Mouse (Mus musculus): ENCODE data around the gene Olfr48. TPM values are rescaled to one million over a fixed set of nuclear protein-coding genes. Genes with fewer than 3 reads are reported as not detected.

Olfr48 gene
- not detected in 2 replicates for total RNA-seq (2015; ENCODE audit: low replicate concordance)
- not detected in 2 replicates for total RNA-seq (2017; ENCODE audit: low replicate concordance)

- ATAC-seq (replicated peaks; ENCODE audit: low FRiP score, poor library complexity, severe bottlenecking), result no peak
Measured at GRCm38 (mm10) chr2:89848105-89848504, at the start of gene Olfr48. Gene Olfr48, minus strand, starts transcription at chr2:89848205.

GRCm38 (mm10) chr2:89878137-89878536, 30.1 kb upstream of the Olfr48 start, which contains the start of gene Olfr1257:
Gene Olfr1257, plus strand, starts transcription at chr2:89878437.
- no peak for ATAC-seq (replicated peaks; ENCODE audit: low FRiP score, poor library complexity, severe bottlenecking)

GRCm38 (mm10) chr2:89849230-89849629, 1.2 kb upstream of the Olfr48 start:
- ATAC-seq (replicated peaks; ENCODE audit: low FRiP score, poor library complexity, severe bottlenecking), result no peak

- no peak for ATAC-seq (replicated peaks; ENCODE audit: low FRiP score, poor library complexity, severe bottlenecking)
Measured at GRCm38 (mm10) chr2:89841455-89841854, 6.5 kb downstream of the Olfr48 start, which contains the start of gene Olfr1256. Gene Olfr1256, minus strand, starts transcription at chr2:89841555.

GRCm38 (mm10) chr2:89820216-89820615, 27.8 kb downstream of the Olfr48 start:
- ATAC-seq (replicated peaks; ENCODE audit: low FRiP score, poor library complexity, severe bottlenecking), result no peak

GRCm38 (mm10) chr2:89811751-89812150, 36.3 kb downstream of the Olfr48 start, which contains the start of gene Olfr1255:
Gene Olfr1255, plus strand, starts transcription at chr2:89812051.
- ATAC-seq (replicated peaks; ENCODE audit: low FRiP score, poor library complexity, severe bottlenecking), result no peak

GRCm38 (mm10) chr2:89810751-89811150, 37.3 kb downstream of the Olfr48 start:
- no peak for ATAC-seq (replicated peaks; ENCODE audit: low FRiP score, poor library complexity, severe bottlenecking)

GRCm38 (mm10) chr2:89799583-89799982, 48.4 kb downstream of the Olfr48 start:
- no peak for ATAC-seq (replicated peaks; ENCODE audit: low FRiP score, poor library complexity, severe bottlenecking)

GRCm38 (mm10) chr2:89793519-89793918, 54.5 kb downstream of the Olfr48 start, which contains the start of gene Olfr1254:
Gene Olfr1254, minus strand, starts transcription at chr2:89793619.
- no peak for ATAC-seq (replicated peaks; ENCODE audit: low FRiP score, poor library complexity, severe bottlenecking)

Other genes with a start within 250 kb of the Olfr48 start
- not detected in 2 replicates for gene Olfr1247, start 234.1 kb downstream of the Olfr48 start, total RNA-seq (2015; ENCODE audit: low replicate concordance)
- not detected in 2 replicates for gene Olfr1247, start 234.1 kb downstream of the Olfr48 start, total RNA-seq (2017; ENCODE audit: low replicate concordance)
- not detected in 2 replicates for gene Olfr1248, start 230.0 kb downstream of the Olfr48 start, total RNA-seq (2015; ENCODE audit: low replicate concordance)
- not detected in 2 replicates for gene Olfr1248, start 230.0 kb downstream of the Olfr48 start, total RNA-seq (2017; ENCODE audit: low replicate concordance)
- gene Olfr1249, start 213.2 kb downstream of the Olfr48 start, total RNA-seq (2015; ENCODE audit: low replicate concordance), result not detected in 2 replicates
- gene Olfr1249, start 213.2 kb downstream of the Olfr48 start, total RNA-seq (2017; ENCODE audit: low replicate concordance), result not detected in 2 replicates
- not detected in 2 replicates for gene Olfr1250, start 186.7 kb downstream of the Olfr48 start, total RNA-seq (2015; ENCODE audit: low replicate concordance)
- gene Olfr1250, start 186.7 kb downstream of the Olfr48 start, total RNA-seq (2017; ENCODE audit: low replicate concordance), result not detected in 2 replicates
- not detected in 2 replicates for gene Olfr1251, start 176.3 kb downstream of the Olfr48 start, total RNA-seq (2015; ENCODE audit: low replicate concordance)
- not detected in 2 replicates for gene Olfr1251, start 176.3 kb downstream of the Olfr48 start, total RNA-seq (2017; ENCODE audit: low replicate concordance)
- not detected in 2 replicates for gene Olfr1252, start 123.2 kb downstream of the Olfr48 start, total RNA-seq (2015; ENCODE audit: low replicate concordance)
- not detected in 2 replicates for gene Olfr1252, start 123.2 kb downstream of the Olfr48 start, total RNA-seq (2017; ENCODE audit: low replicate concordance)
- not detected in 2 replicates for gene Olfr1253, start 91.1 kb downstream of the Olfr48 start, total RNA-seq (2015; ENCODE audit: low replicate concordance)
- not detected in 2 replicates for gene Olfr1253, start 91.1 kb downstream of the Olfr48 start, total RNA-seq (2017; ENCODE audit: low replicate concordance)
- gene Olfr1254, start 54.6 kb downstream of the Olfr48 start, total RNA-seq (2015; ENCODE audit: low replicate concordance), result not detected in 2 replicates
- not detected in 2 replicates for gene Olfr1254, start 54.6 kb downstream of the Olfr48 start, total RNA-seq (2017; ENCODE audit: low replicate concordance)
- not detected in 2 replicates for gene Olfr1255, start 36.2 kb downstream of the Olfr48 start, total RNA-seq (2015; ENCODE audit: low replicate concordance)
- not detected in 2 replicates for gene Olfr1255, start 36.2 kb downstream of the Olfr48 start, total RNA-seq (2017; ENCODE audit: low replicate concordance)
- gene Olfr1256, start 6.7 kb downstream of the Olfr48 start, total RNA-seq (2015; ENCODE audit: low replicate concordance), result not detected in 2 replicates
- gene Olfr1256, start 6.7 kb downstream of the Olfr48 start, total RNA-seq (2017; ENCODE audit: low replicate concordance), result not detected in 2 replicates
- gene Olfr1257, start 30.2 kb upstream of the Olfr48 start, total RNA-seq (2015; ENCODE audit: low replicate concordance), result not detected in 2 replicates
- not detected in 2 replicates for gene Olfr1257, start 30.2 kb upstream of the Olfr48 start, total RNA-seq (2017; ENCODE audit: low replicate concordance)
- not detected in 2 replicates for gene Olfr1258, start 79.1 kb upstream of the Olfr48 start, total RNA-seq (2015; ENCODE audit: low replicate concordance)
- not detected in 2 replicates for gene Olfr1258, start 79.1 kb upstream of the Olfr48 start, total RNA-seq (2017; ENCODE audit: low replicate concordance)
- gene Olfr1259, start 100.5 kb upstream of the Olfr48 start, total RNA-seq (2015; ENCODE audit: low replicate concordance), result not detected in 2 replicates
- gene Olfr1259, start 100.5 kb upstream of the Olfr48 start, total RNA-seq (2017; ENCODE audit: low replicate concordance), result not detected in 2 replicates
- not detected in 2 replicates for gene Olfr1260, start 126.1 kb upstream of the Olfr48 start, total RNA-seq (2015; ENCODE audit: low replicate concordance)
- not detected in 2 replicates for gene Olfr1260, start 126.1 kb upstream of the Olfr48 start, total RNA-seq (2017; ENCODE audit: low replicate concordance)
- gene Olfr1261, start 143.0 kb upstream of the Olfr48 start, total RNA-seq (2015; ENCODE audit: low replicate concordance), result not detected in 2 replicates
- not detected in 2 replicates for gene Olfr1261, start 143.0 kb upstream of the Olfr48 start, total RNA-seq (2017; ENCODE audit: low replicate concordance)
- gene Olfr1262, start 151.9 kb upstream of the Olfr48 start, total RNA-seq (2015; ENCODE audit: low replicate concordance), result not detected in 2 replicates
- gene Olfr1262, start 151.9 kb upstream of the Olfr48 start, total RNA-seq (2017; ENCODE audit: low replicate concordance), result not detected in 2 replicates
- not detected in 2 replicates for gene Olfr1263, start 163.9 kb upstream of the Olfr48 start, total RNA-seq (2015; ENCODE audit: low replicate concordance)
- gene Olfr1263, start 163.9 kb upstream of the Olfr48 start, total RNA-seq (2017; ENCODE audit: low replicate concordance), result not detected in 2 replicates
- not detected in 2 replicates for gene Olfr1264, start 177.4 kb upstream of the Olfr48 start, total RNA-seq (2015; ENCODE audit: low replicate concordance)
- not detected in 2 replicates for gene Olfr1264, start 177.4 kb upstream of the Olfr48 start, total RNA-seq (2017; ENCODE audit: low replicate concordance)
- gene Olfr1265, start 187.1 kb upstream of the Olfr48 start, total RNA-seq (2015; ENCODE audit: low replicate concordance), result not detected in 2 replicates
- gene Olfr1265, start 187.1 kb upstream of the Olfr48 start, total RNA-seq (2017; ENCODE audit: low replicate concordance), result not detected in 2 replicates
- not detected in 2 replicates for gene Olfr140, start 215.4 kb upstream of the Olfr48 start, total RNA-seq (2015; ENCODE audit: low replicate concordance)
- gene Olfr140, start 215.4 kb upstream of the Olfr48 start, total RNA-seq (2017; ENCODE audit: low replicate concordance), result not detected in 2 replicates

Measured in erythroid progenitor cell, adult 5-6 weeks (primary cell).